Mouse (Mus musculus) ES-E14 (cell line): Measurements from ENCODE around the gene Gls2.

Experiments
- HCFC1 ChIP-seq: IDR thresholded peaks from 2 replicates; pipeline ENCODE4 v1.6.1; 2012; ENCODE audit warnings: low read length, inconsistent platforms, borderline replicate concordance; ENCODE audit not compliant: insufficient read depth
- ZC3H11A ChIP-seq: IDR thresholded peaks from 2 replicates; pipeline ENCODE4 v1.6.1; 2012; ENCODE audit warnings: low read depth, mild to moderate bottlenecking, inconsistent platforms, low read length, borderline replicate concordance

- TF ChIP-seq HCFC1 (no peak), ZC3H11A (no peak)
These were observed 49.0 kb downstream of the Gls2 start for GRCm38 (mm10) chr10:128243252-128243651.
